In genomic region chr5:95949946-95950701, GRCm38 (mm10) we compare ENCODE assay signal across 9 mouse cellular contexts. TPM values are rescaled to one million over a fixed set of nuclear protein-coding genes. Genes with fewer than 3 reads are reported as not detected.
DNase-seq lines count a peak whose midpoint lies in the region; ATAC-seq and TF ChIP-seq lines count a peak whose summit lies in the region.
"Had no signal": no experiment of that assay in that cellular context is flagged by ENCODE, and none has a peak within 500 bp of the region (broad histone marks: within the 10 kb centered on the region; RNA-seq: fewer than 3 reads in every experiment).

No protein-coding gene starts in this region.

- H3K36me3 ChIP-seq in heart, embryonic 10.5 days = no peaks in the 10 kb centered on the region
- no peaks in the 10 kb centered on the region for H3K36me3 ChIP-seq in ES-E14 (ENCODE audit: control insufficient read depth, insufficient read depth, low read length, poor library complexity, severe bottlenecking)
- H3K36me3 ChIP-seq in neural tube, embryonic 12.5 days = no peaks in the 10 kb centered on the region
- H3K36me3 ChIP-seq: limb, embryonic 15.5 days had no signal

- no peak overlapping the region for H3K4me2 ChIP-seq in neural tube, embryonic 12.5 days (replicated peaks)
- H3K4me2 ChIP-seq: limb, embryonic 15.5 days had no signal

- intact Hi-C loops in heart, postnatal 14 days (cut with DNase I) = loop anchor here (2.0 kb wide), 1 partner anchor 69 kb away; no protein-coding TSS in a partner anchor

- 0 out of 2 replicates have a peak, but pooled peaks have one; percentile 37 for ATAC-seq in neural tube, embryonic 12.5 days (ENCODE audit: low FRiP score, low read depth)

- in situ Hi-C loops in ES-E14 (cut with MboI; ENCODE audit: low sequenced_read_pairs in 2 of 2, unreplicated experiment in 2 of 2) = no loop called here

- no peak overlapping the region for H3K4me3 ChIP-seq in heart, embryonic 10.5 days
- H3K4me3 ChIP-seq in ES-E14 (ENCODE audit: insufficient read depth in 1 of 2, low read depth in 1 of 2, low read length in 2 of 2, poor library complexity in 1 of 2, severe bottlenecking in 1 of 2) = no peak overlapping the region
- H3K4me3 ChIP-seq in neural tube, embryonic 12.5 days = no peak overlapping the region
- H3K4me3 ChIP-seq: limb, embryonic 15.5 days had no signal

- H3K9ac ChIP-seq in ES-E14 (ENCODE audit: insufficient read depth, low read depth, low read length, poor library complexity, severe bottlenecking) = no peak overlapping the region
- H3K9ac ChIP-seq in neural tube, embryonic 12.5 days = no peak overlapping the region
- H3K9ac ChIP-seq: limb, embryonic 15.5 days had no signal

- WGBS in heart, embryonic 10.5 days = 41% methylated on average over 19 of the region's 19 CpGs
- WGBS in neural tube, embryonic 12.5 days = 43% methylated on average over 19 of the region's 19 CpGs

- peak; percentile 51 for DNase-seq in heart, adult 11 months
- no peak for DNase-seq in heart, embryonic 10.5 days (ENCODE audit: low spot score)
- DNase-seq in ES-E14 (ENCODE audit: low read depth, low spot score) = peak; percentile 47
- DNase-seq in cerebellum, adult 9-10 months = peak; percentile 39
- DNase-seq in heart, postnatal 14 days = peak; percentile 43 to 65
- peak; percentile 56 to 64 for DNase-seq in layer of hippocampus, postnatal 10 days (ENCODE audit: low spot score in 2 of 2)
- peak; percentile 45 for DNase-seq in thymus, postnatal 14 days

- no peaks in the 10 kb centered on the region for H3K9me3 ChIP-seq in heart, embryonic 10.5 days
- H3K9me3 ChIP-seq in ES-E14 (ENCODE audit: control insufficient read depth, insufficient read depth, low read depth, low read length) = no peaks in the 10 kb centered on the region
- no peaks in the 10 kb centered on the region for H3K9me3 ChIP-seq in neural tube, embryonic 12.5 days
- H3K9me3 ChIP-seq: limb, embryonic 15.5 days had no signal

- H3K27ac ChIP-seq in heart, embryonic 10.5 days = no peak overlapping the region
- no peak overlapping the region for H3K27ac ChIP-seq in ES-E14 (ENCODE audit: insufficient read depth, low read depth, low read length, poor library complexity, severe bottlenecking)
- no peak overlapping the region for H3K27ac ChIP-seq in neural tube, embryonic 12.5 days
- H3K27ac ChIP-seq: limb, embryonic 15.5 days had no signal

- peaks cover 12% of the 10 kb centered on the region; the same call in 1 of the 2 replicates for H3K4me1 ChIP-seq in heart, embryonic 10.5 days
- H3K4me1 ChIP-seq in ES-E14 (ENCODE audit: control insufficient read depth in 2 of 2, insufficient read depth in 2 of 2, low read length in 2 of 2, poor library complexity in 1 of 2) = no peaks in the 10 kb centered on the region
- H3K4me1 ChIP-seq in neural tube, embryonic 12.5 days = no peaks in the 10 kb centered on the region
- H3K4me1 ChIP-seq: limb, embryonic 15.5 days had no signal

- no peaks in the 10 kb centered on the region for H3K27me3 ChIP-seq in heart, embryonic 10.5 days (ENCODE audit: insufficient read depth, poor library complexity, severe bottlenecking)
- H3K27me3 ChIP-seq in neural tube, embryonic 12.5 days (replicated peaks) = no peaks in the 10 kb centered on the region
- H3K27me3 ChIP-seq: limb, embryonic 15.5 days had no signal

TF ChIP-seq in ES-E14, 5 proteins besides CTCF, POLR2A, EP300 and RAD21:
- TF ChIP-seq MAFK (IDR thresholded peaks at IDR 0.05; ENCODE audit: insufficient read depth, low read depth, low read length) (no peak), ZC3H11A (IDR thresholded peaks at IDR 0.05; ENCODE audit: borderline replicate concordance, low read depth, low read length) (no peak), HCFC1 (IDR thresholded peaks at IDR 0.05; ENCODE audit: borderline replicate concordance, insufficient read depth, low read length) (no peak), CHD2 (IDR thresholded peaks at IDR 0.05; ENCODE audit: low read depth, low read length) (no peak), ZNF384 (IDR thresholded peaks at IDR 0.05; ENCODE audit: low read depth, low read length) (no peak)
TF ChIP-seq in ES-E14: peak in this region for 0.

RNA-seq across cellular contexts. Expression of gene Cxcl13, which starts 6.6 kb away (rescaled TPM):
- 0.70 and 6.5 TPM in 2 replicates for polyA plus RNA-seq in heart, embryonic 10.5 days (2016; fragmentation: Nextera tagmentation; extraction: Ambion mirVana)
- not detected in 2 replicates for total RNA-seq in ES-E14 (2012; rRNA removed)
- 1 to 10 TPM; 6.3 to 9.9 TPM for total RNA-seq in heart, postnatal 14 days (2021)
- not detected for total RNA-seq in layer of hippocampus, postnatal 10 days (2021)
- polyA plus RNA-seq in neural tube, embryonic 12.5 days (2016; fragmentation: Nextera tagmentation; extraction: Ambion mirVana) = 0.56 and 1.0 TPM in 2 replicates
